Mouse (Mus musculus): ENCODE measurements around the gene Slc31a1.

Gene Slc31a1

DNA sequence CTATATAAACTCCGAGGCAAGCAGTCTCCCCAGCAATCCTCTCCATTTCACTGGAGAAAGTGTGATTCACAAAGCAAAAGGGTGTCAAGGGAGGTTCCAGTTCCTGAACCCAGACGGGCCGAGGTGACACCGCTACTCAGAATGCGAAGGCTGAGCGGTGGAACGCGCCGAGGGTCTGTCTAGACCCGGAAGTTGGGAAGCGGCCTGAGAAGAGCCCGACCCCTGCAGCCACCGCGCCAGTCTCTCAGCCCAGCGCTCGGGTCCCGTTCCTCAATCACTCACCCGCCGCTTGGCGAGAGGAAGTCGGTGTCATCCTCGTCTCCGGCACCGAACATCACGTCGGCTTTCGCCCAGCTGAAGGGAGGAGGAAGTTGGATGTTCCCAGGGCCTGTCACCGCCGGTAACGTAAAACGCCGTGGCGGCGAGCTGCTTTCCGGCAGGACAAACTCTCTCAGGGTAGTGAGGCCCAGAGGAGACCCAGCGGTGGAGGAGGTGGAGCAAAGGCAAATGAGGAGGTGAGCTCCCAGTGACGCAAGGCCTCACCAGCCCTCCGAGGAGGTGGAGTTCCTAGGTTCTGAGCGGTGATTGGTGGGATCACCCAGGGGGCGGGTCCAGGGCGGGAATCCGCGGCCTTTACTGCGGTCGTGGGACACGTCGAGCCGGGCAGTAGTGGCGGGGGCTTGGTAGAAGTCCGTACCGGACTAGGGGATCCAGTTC, at the start of gene Slc31a1, which contains the start of gene Fkbp15:
Slc31a1 (plus strand) TSS at position 640 of the 717 bp plus-strand sequence.
Fkbp15 (minus strand) TSS at position 461 of the 717 bp plus-strand sequence.
- DNase-seq (ENCODE audit: low spot score), result peak; percentile 97

- DNase-seq (ENCODE audit: low spot score), result no peak
Measured at GRCm38 (mm10) chr4:62312821-62313220, 47.7 kb upstream of the Slc31a1 start.

GRCm38 (mm10) chr4:62313641-62314211, 46.8 kb upstream of the Slc31a1 start:
- DNase-seq (ENCODE audit: low spot score), result no peak

DNA sequence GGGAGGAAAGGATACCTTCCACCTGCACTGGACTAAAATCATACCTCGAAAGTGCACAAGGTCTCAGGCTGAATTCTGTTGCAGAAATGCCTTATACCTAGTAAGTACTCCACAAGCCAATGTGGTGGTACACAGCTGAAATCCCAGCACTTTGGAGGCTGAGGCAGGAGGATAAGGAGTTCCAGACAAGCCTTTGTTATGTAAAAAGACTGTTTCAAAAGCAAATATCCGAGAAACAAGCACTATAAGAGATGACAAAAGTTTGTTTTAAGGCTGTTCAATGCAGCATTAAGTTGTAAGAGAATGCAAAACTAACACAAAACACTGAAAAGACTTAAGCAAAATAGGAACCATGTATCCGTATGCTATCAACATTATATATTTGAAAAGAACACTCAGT, 46.0 kb upstream of the Slc31a1 start:
- no peak for DNase-seq (ENCODE audit: low spot score)

GRCm38 (mm10) chr4:62316456-62316855, 44.1 kb upstream of the Slc31a1 start:
- no peak for DNase-seq (ENCODE audit: low spot score)

- DNase-seq (ENCODE audit: low spot score), result no peak
Measured at GRCm38 (mm10) chr4:62318294-62318693, 42.2 kb upstream of the Slc31a1 start.

DNA sequence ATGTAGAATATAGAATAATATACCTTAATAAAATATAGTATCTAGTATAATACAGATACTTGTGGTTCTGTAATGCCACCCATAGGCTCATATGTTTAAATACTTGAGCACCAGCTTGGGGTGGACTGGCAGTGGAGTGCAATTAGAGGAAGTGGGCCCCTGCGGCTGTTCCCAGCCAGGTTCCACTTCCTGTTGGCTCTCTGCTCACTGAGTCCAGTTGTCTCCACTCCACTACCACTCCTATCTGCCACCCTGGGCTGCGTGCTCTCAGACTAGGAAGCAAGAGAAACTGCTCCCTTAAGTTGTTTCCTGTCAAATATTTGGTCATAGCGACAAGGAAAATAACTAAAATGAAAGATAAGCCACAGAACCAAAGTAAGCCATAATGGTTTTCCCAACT, 37.8 kb upstream of the Slc31a1 start:
- DNase-seq (ENCODE audit: low spot score), result no peak

- no peak for DNase-seq (ENCODE audit: low spot score)
Measured at GRCm38 (mm10) chr4:62326111-62326510, 34.4 kb upstream of the Slc31a1 start.

DNA sequence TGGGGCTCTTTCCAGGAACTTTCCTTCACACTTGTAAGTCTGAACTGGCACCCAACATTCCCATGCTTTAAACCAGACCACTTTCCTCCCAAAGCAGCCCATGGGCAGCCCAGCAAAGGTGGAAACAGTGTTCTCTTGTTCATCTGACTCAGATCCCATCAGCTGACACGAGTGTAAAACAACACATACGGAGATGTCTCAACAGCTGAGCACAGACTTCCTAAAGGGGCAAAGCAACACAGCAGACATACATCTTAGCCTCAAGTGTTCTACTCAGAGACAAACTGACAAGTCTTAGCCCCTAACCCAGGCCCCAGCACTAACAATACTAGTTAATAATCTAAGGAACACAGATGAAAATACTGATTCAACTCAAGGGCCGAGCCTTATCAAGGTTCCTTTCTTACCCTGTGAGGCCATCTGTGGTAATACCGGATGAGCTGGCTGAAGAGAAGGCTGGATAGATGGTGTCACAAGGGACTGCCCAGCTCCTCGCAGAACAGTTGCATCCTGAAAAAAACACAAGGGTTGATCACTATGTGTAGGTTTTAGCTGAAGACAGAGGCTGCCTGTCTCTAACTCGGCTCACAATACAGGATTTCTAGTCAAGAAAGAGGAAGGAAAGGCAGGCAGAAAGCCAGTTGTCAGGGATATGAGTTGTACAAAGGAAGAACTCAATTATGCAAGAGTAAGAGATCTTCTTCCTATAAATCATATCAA, 31.4 kb upstream of the Slc31a1 start:
- DNase-seq (ENCODE audit: low spot score), result no peak

DNA sequence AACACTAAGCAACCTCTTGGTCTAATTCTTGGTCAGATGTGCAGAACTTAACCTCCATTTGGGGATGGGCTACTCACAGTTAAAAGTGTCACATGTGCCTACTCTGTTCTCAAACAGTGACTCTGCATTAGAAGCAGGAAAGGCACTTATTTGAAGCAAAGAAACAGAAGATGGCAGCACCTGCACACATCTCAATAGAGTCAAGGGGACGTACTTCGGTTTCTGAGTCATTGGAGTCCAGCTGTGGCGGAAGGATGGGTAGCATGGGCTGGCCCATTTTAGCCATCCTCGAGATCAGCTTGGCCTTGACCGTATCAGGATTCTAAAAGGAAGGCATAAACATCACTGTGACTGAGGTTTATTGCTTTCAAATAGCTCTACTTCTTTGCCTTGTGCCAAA, 28.6 kb upstream of the Slc31a1 start:
- DNase-seq (ENCODE audit: low spot score), result no peak

- no peak for DNase-seq (ENCODE audit: low spot score)
Measured at GRCm38 (mm10) chr4:62338536-62338935, 22.0 kb upstream of the Slc31a1 start.

DNA sequence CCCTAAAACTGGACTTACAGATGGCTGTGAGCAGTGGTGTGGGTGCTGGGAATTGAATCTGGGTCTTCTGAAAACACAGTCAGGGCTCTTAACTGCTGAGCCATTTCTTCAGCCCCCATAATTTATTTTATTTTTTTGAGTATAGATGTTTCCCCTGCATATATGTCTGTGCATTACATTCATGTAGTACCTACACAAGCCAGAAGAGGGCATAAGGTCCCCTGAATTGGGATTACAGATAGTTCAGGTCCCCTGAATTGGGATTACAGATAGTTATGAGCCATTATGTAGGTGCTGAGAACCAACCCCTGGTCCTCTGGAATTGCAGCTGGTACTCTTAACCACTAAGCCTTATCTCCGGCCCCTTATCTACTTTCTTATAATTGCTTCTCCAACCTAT, 16.5 kb upstream of the Slc31a1 start:
- peak; percentile 19 for DNase-seq (ENCODE audit: low spot score)

- DNase-seq (ENCODE audit: low spot score), result no peak
Measured at GRCm38 (mm10) chr4:62345827-62346226, 14.7 kb upstream of the Slc31a1 start.

DNA sequence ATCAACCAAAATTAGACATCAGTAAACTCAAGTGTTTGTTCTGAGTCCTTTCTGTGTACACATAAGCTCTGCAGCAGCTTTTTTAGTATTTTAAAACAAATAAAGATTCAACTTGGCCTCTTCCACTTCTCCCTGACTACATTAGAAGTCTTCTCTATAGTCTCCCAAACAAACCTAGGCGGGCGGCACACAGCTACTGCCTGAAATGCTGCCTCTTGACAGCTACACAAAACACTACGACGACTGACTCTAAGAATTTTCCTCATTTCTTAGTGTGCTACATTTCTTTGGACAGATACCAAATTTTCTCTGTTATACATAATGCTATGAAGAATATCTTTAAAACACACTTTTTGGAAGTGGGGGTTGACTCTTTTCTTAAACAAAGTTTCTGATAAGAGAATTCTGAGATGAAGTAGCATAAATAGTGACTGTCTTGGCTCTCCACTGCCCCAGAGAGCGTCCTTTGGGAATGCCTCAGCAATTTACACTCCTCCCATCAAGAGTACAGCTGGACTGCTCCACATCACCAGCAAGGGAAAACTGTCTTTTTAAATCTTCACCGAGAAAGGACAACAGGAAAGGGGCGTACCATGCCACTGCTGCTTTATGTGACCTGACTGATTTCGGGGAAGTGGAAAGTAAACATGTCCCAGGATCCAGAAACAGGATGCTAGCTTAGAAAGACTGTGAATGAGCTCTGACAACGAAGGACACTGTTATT, 12.8 kb upstream of the Slc31a1 start:
- no peak for DNase-seq (ENCODE audit: low spot score)

DNA sequence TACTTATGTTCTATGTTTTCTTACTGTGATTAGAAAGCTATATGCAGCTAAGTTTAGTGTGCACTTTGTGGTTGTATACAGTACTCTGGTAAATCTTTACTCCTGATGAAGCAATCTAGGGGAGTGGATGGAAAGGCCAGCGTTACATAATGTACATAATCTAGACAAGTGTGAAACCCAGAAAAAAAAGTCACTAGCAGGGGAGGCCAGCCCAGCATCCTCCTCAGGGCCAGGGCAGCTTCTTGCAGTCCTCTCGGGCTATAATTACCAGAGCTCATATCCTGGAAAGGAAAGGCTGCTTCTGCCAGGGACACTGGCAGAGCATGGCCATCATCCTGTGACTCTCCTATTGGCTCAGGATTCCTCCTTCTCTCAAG, 12.2 kb upstream of the Slc31a1 start:
- no peak for DNase-seq (ENCODE audit: low spot score)

DNA sequence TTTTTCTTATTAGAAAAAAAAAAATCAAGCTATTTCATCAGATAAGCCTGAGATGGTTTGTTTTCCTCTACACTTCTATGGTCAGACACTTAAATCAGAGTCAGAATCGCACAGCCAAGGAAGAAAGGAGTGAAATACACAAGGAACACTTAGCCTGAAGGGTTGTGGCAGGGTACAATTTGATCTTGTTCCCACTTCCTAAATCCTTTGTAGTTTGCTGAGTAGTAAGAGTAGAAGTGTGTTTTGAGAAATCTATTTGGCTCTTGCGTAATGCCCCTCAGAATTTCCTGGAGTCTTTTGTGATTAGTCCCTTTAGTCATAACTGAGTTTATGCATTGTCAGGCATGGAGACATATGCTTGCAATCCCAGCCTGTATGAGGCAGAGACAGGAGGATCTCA, 11.2 kb upstream of the Slc31a1 start:
- DNase-seq (ENCODE audit: low spot score), result no peak

- no peak for DNase-seq (ENCODE audit: low spot score)
Measured at GRCm38 (mm10) chr4:62357631-62358148, 2.8 kb upstream of the Slc31a1 start.

DNA sequence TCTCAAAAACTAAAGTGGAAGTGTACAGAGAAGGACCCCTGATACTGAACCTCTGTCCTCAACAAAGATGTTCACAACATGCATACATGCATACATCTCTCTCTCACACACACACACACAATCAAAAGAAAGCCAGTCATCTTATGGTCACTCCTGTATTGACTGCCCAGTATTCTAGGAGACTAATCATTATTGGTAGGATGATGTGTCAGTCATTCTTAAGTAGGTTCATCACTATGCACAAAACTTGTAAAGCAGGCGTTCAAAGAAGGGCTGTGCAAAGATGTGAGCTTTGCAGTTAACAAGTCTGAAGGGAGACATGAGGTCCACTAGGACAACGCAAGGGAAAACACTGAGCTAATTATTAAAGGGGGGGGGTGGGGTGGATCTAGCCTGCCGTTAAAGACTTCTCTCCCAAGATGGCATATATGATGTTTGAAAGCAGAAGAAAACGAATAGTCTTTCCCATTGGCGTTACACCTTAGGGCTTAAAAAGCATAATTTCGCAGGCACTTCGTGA, 1.2 kb upstream of the Slc31a1 start:
- no peak for DNase-seq (ENCODE audit: low spot score)

DNA sequence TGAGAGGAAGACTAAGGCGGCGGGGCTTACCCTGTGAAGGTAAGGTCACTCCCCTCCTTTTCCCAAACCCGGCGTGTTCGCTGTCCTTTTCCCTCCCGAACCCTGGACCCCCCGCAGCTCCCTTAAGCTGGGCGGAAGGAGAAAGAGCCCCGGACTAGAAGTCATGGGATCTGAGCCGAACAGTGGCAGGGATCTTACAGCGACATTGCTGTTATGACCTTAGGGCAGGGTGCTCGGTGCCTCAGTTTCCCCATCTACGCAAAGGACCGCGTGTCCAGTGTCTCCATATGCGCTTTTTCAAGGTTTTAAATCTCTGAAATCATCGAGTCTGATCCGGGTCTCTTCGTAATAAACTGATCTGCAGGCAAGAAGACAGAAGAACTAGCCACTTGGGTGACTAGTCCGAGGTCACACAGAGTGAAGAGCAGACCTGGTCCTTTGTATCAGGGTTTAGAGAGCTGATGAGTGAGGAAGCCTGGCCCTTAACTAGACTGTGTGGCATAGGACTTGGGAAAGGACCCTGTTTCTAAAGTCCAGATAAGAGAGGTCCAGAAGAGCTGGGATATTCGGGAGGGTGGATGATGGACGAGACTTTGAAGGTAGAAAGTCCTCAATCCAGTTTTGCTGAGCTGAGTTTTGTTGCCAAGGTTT, 403 bp downstream of the Slc31a1 start:
- DNase-seq (ENCODE audit: low spot score), result no peak

- no peak for DNase-seq (ENCODE audit: low spot score)
Measured at GRCm38 (mm10) chr4:62361571-62361970, 1.0 kb downstream of the Slc31a1 start.

DNA sequence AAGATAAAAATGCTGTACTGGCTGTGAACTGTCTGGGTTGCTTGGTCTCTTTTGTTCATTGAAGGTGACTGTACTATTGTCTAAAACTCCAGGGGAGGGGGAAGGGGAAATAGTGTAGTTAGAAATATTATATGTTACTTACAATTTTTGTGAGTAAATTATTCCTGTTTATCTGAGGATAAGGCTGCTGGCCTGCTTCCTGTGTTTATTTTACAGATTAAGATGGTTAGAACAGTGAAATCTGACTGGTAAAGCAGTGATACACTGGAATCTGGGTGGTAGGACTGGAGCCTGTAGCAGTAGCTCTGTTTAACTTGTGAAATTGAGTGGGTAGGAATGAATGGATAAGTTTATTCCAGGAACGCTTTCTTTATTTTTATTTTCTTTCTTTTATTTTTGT, 1.5 kb downstream of the Slc31a1 start:
- DNase-seq (ENCODE audit: low spot score), result no peak

DNA sequence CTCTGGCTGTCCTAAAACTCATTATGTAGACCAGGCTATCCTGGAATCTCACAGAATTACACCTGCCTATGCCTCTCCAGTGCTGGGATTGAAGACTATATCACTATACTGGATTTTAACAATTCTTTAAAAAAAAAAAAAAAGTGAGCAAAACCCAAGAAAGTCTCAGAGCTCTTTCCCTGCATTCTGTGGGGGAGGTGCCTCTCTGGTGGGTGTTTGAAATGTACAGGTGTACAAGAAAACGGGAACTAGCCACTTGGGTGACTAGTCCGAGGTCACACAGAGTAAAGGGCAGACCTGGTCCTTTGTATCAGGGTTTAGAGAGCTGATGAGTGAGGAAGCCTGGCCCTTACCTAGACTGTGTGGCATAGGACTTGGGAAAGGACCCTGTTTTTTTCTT, 1.9 kb downstream of the Slc31a1 start:
- DNase-seq (ENCODE audit: low spot score), result no peak
